Comparison of ENCODE assay signal across 22 mouse cellular contexts in genomic region chr19:11810003-11810758, GRCm38 (mm10). TPM values are rescaled to one million over a fixed set of nuclear protein-coding genes. Genes with fewer than 3 reads are reported as not detected.
DNase-seq lines count a peak whose midpoint lies in the region; ATAC-seq and TF ChIP-seq lines count a peak whose summit lies in the region.
"Had no signal": no experiment of that assay in that cellular context is flagged by ENCODE, and none has a peak within 500 bp of the region (broad histone marks: within the 10 kb centered on the region; RNA-seq: fewer than 3 reads in every experiment).

No protein-coding gene starts in this region.

- H3K27ac ChIP-seq in gastrocnemius, adult 2 months = peak overlapping the region; percentile 74
- H3K27ac ChIP-seq in lung, embryonic 16.5 days (ENCODE audit: low read length) = 0 out of 2 replicates have a peak overlapping the region, but pooled peaks have one; percentile 3
- H3K27ac ChIP-seq: hindbrain, embryonic 13.5 days; limb, embryonic 12.5 days; liver, embryonic 13.5 days had no signal

- no peaks in the 10 kb centered on the region for H3K27me3 ChIP-seq in lung, embryonic 16.5 days (ENCODE audit: control insufficient read depth, insufficient read depth, low read depth, low read length)
- H3K27me3 ChIP-seq: kidney, embryonic 15.5 days; liver, embryonic 13.5 days had no signal

- no peaks in the 10 kb centered on the region for H3K9me3 ChIP-seq in lung, embryonic 16.5 days (ENCODE audit: control insufficient read depth, low read length)
- H3K9me3 ChIP-seq: hindbrain, embryonic 13.5 days; kidney, embryonic 15.5 days; limb, embryonic 12.5 days; liver, embryonic 13.5 days had no signal

- no peak for DNase-seq in gastrocnemius, adult 2 months
- no peak for DNase-seq in gastrocnemius, adult 8-10 months (ENCODE audit: low spot score in 2 of 2)
- no peak for DNase-seq in lung, postnatal 10 days
- peak; percentile 71 for DNase-seq in NIH3T3 (ENCODE audit: low read depth)
- no peak for DNase-seq in adrenal gland, adult 8-10 months
- no peak for DNase-seq in retina, embryonic 14.5 days (ENCODE audit: low spot score)
- DNase-seq: layer of hippocampus, adult 9-11 months; liver, embryonic 13.5 days; right cerebral cortex, postnatal 25 days; thymus, postnatal 25 days had no signal

- H3K36me3 ChIP-seq in lung, embryonic 16.5 days (ENCODE audit: control insufficient read depth, insufficient read depth, low read length) = no peaks in the 10 kb centered on the region
- H3K36me3 ChIP-seq: hindbrain, embryonic 13.5 days; kidney, embryonic 15.5 days; limb, embryonic 12.5 days; liver, embryonic 13.5 days had no signal

- intact Hi-C loops in gastrocnemius, adult 2 months (cut with DNase I) = no loop called here

- WGBS in lung, embryonic 16.5 days = 52% methylated on average over 5 of the region's 5 CpGs

- H3K4me2 ChIP-seq in lung, embryonic 16.5 days (ENCODE audit: low read depth, low read length) = no peak overlapping the region
- H3K4me2 ChIP-seq: hindbrain, embryonic 13.5 days; kidney, embryonic 15.5 days; limb, embryonic 12.5 days; liver, embryonic 13.5 days had no signal

- no peak for TF ChIP-seq CTCF in gastrocnemius, adult 2 months (IDR thresholded peaks at IDR 0.05)

- no peak overlapping the region for H3K9ac ChIP-seq in lung, embryonic 16.5 days (ENCODE audit: low read length)
- H3K9ac ChIP-seq: hindbrain, embryonic 13.5 days; kidney, embryonic 15.5 days; limb, embryonic 12.5 days; liver, embryonic 13.5 days had no signal

- H3K4me1 ChIP-seq in lung, embryonic 16.5 days (replicated peaks; ENCODE audit: control insufficient read depth, insufficient read depth, low read length) = peaks cover 7% of the 10 kb centered on the region
- H3K4me1 ChIP-seq: limb, embryonic 12.5 days had no signal

- H3K4me3 ChIP-seq in gastrocnemius, adult 2 months = no peak overlapping the region; the same call in 1 of the 2 replicates
- no peak overlapping the region for H3K4me3 ChIP-seq in lung, embryonic 16.5 days (ENCODE audit: low read length)
- H3K4me3 ChIP-seq: hindbrain, embryonic 13.5 days; kidney, embryonic 15.5 days; limb, embryonic 12.5 days; liver, embryonic 13.5 days had no signal

- ATAC-seq in lung, embryonic 16.5 days (ENCODE audit: low read depth) = no peak
- 0 out of 2 replicates have a peak, but pooled peaks have one; percentile 17 for ATAC-seq in megakaryocyte, adult 5-6 weeks (ENCODE audit: poor library complexity, severe bottlenecking)
- ATAC-seq: forebrain, embryonic 14.5 days had no signal

RNA-seq across cellular contexts. Expression of gene Stx3, which starts 9.0 kb away (rescaled TPM):
- total RNA-seq in gastrocnemius, adult 2 months (2021) = 1 to 10 TPM; 1.7 to 2.6 TPM
- total RNA-seq in gastrocnemius, adult 8-10 months (2022) = 1 to 10 TPM in 3 of 4 experiments, under 1 TPM in 1; 0.97 to 1.8 (median 1.2) TPM
- 17.6 and 19.3 TPM in 2 replicates for polyA plus RNA-seq in lung, embryonic 16.5 days (2015; fragmentation: Nextera tagmentation; extraction: Ambion mirVana)
- 27.6 and 28.5 TPM in 2 replicates for total RNA-seq in megakaryocyte, adult 5-6 weeks (2015)
- total RNA-seq in megakaryocyte, adult 5-6 weeks (2017) = 30.4 and 31.5 TPM in 2 replicates
- total RNA-seq in adrenal gland, adult 8-10 months (2022) = 10 to 100 TPM; 10.4 to 18.8 (median 14.2) TPM

RNA-seq across cellular contexts. Expression of gene Olfr1417, which starts 28.8 kb away (rescaled TPM):
- total RNA-seq in gastrocnemius, adult 2 months (2021) = not detected
- total RNA-seq in gastrocnemius, adult 8-10 months (2022) = not detected
- not detected in 2 replicates for polyA plus RNA-seq in lung, embryonic 16.5 days (2015; fragmentation: Nextera tagmentation; extraction: Ambion mirVana)
- total RNA-seq in megakaryocyte, adult 5-6 weeks (2015) = not detected in 2 replicates
- total RNA-seq in megakaryocyte, adult 5-6 weeks (2017) = not detected in 2 replicates
- not detected for total RNA-seq in adrenal gland, adult 8-10 months (2022)
- total RNA-seq: adrenal gland, postnatal 14 days; heart, adult 18-20 months; heart, postnatal 10 days; left cerebral cortex, adult 8-10 months had no signal
- polyA plus RNA-seq: forebrain, embryonic 14.5 days; hindbrain, embryonic 13.5 days; intestine, embryonic 14.5 days; kidney, embryonic 15.5 days; limb, embryonic 12.5 days; liver, embryonic 13.5 days had no signal

RNA-seq across cellular contexts. Expression of gene Mrpl16, which starts 40.0 kb away (rescaled TPM):
- total RNA-seq in gastrocnemius, adult 2 months (2021) = 10 to 100 TPM; 51.6 to 69.4 TPM
- total RNA-seq in gastrocnemius, adult 8-10 months (2022) = 10 to 100 TPM; 57.8 to 69.5 (median 61.5) TPM
- polyA plus RNA-seq in lung, embryonic 16.5 days (2015; fragmentation: Nextera tagmentation; extraction: Ambion mirVana) = 36.2 and 40.4 TPM in 2 replicates
- 34.2 and 38.7 TPM in 2 replicates for total RNA-seq in megakaryocyte, adult 5-6 weeks (2015)
- 50.3 and 50.5 TPM in 2 replicates for total RNA-seq in megakaryocyte, adult 5-6 weeks (2017)
- total RNA-seq in adrenal gland, adult 8-10 months (2022) = 10 to 100 TPM; 68.1 to 71.4 (median 68.8) TPM

RNA-seq across cellular contexts. Expression of gene Olfr1418, which starts 50.7 kb away (rescaled TPM):
- not detected for total RNA-seq in gastrocnemius, adult 2 months (2021)
- not detected for total RNA-seq in gastrocnemius, adult 8-10 months (2022)
- not detected in 2 replicates for polyA plus RNA-seq in lung, embryonic 16.5 days (2015; fragmentation: Nextera tagmentation; extraction: Ambion mirVana)
- total RNA-seq in megakaryocyte, adult 5-6 weeks (2015) = not detected in 2 replicates
- not detected in 2 replicates for total RNA-seq in megakaryocyte, adult 5-6 weeks (2017)
- total RNA-seq in adrenal gland, adult 8-10 months (2022) = not detected
- total RNA-seq: adrenal gland, postnatal 14 days; heart, adult 18-20 months; heart, postnatal 10 days; left cerebral cortex, adult 8-10 months had no signal
- polyA plus RNA-seq: forebrain, embryonic 14.5 days; hindbrain, embryonic 13.5 days; intestine, embryonic 14.5 days; kidney, embryonic 15.5 days; limb, embryonic 12.5 days; liver, embryonic 13.5 days; neural tube, embryonic 14.5 days had no signal
